Mouse (Mus musculus): ENCODE results near the gene Chchd1.

DNA sequence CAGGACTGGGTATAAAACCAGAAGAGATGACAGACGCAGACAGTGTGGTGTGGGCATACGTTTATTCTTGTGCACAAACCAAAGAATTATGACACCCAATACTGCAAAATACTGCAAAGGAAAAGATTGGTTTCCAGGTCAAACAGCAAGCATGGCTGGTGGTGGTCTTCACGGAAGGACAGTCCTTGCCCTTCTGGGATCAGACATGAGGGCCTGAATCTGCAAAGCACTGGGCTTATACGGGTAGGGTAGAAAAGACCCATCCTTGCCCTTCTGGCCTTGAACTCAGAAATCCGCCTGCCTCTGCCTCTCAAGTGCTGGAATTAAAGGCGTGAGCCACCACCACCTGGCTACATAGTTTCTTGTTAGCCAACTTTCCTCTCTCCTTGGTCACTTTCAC lies 43.9 kb upstream of the Chchd1 start:
- TF ChIP-seq CTCF (conservative IDR thresholded peaks at IDR 0.05; ENCODE audit: low read length) (no peak), POU5F1 (IDR thresholded peaks at IDR 0.05; ENCODE audit: borderline replicate concordance, low read length) (no peak)
